Mouse (Mus musculus) MEL (cell line): Measurements from ENCODE around the gene Alg3.

Experiments used
- BHLHE40 ChIP-seq: IDR thresholded peaks from 2 replicates; pipeline ENCODE4 v1.6.1; 2012; ENCODE audit warnings: low read depth, mild to moderate bottlenecking, inconsistent platforms, low read length, improper control_type of control experiment, borderline replicate concordance
- CTCF ChIP-seq, 3 experiments: IDR thresholded peaks in 2 of 3; conservative IDR thresholded peaks in 1 of 3; 2 replicates each; pipeline ENCODE4 v1.5.1; 2011 to 2012; ENCODE audit warnings: low read length in 3 of 3, low read depth in 2 of 3, mild to moderate bottlenecking in 2 of 3, improper control_type of control experiment in 1 of 3, inconsistent platforms in 1 of 3, mixed read lengths in 1 of 3, moderate library complexity in 1 of 3; ENCODE audit not compliant: control insufficient read depth in 1 of 3, insufficient read depth in 1 of 3, poor library complexity in 1 of 3, severe bottlenecking in 1 of 3
- MAFK ChIP-seq: IDR thresholded peaks from 2 replicates; pipeline ENCODE4 v1.6.1; 2011; ENCODE audit warnings: low read depth, mild to moderate bottlenecking, low read length, improper control_type of control experiment, borderline replicate concordance
- POLR2A ChIP-seq, 2 experiments: IDR thresholded peaks; 2 replicates each; pipeline ENCODE4 v1.6.1; 2011 to 2012; ENCODE audit warnings: low read length in 2 of 2, mild to moderate bottlenecking in 2 of 2, control low read depth in 1 of 2, improper control_type of control experiment in 1 of 2, low read depth in 1 of 2, moderate library complexity in 1 of 2; ENCODE audit not compliant: control insufficient read depth in 1 of 2, insufficient read depth in 1 of 2, poor library complexity in 1 of 2
- POLR2AphosphoS2 ChIP-seq: IDR thresholded peaks from 2 replicates; pipeline ENCODE4 v1.6.1; 2011; ENCODE audit warnings: low read length, improper control_type of control experiment
- RAD21 ChIP-seq: IDR thresholded peaks from 2 replicates; pipeline ENCODE4 v1.6.1; 2011; ENCODE audit warnings: mild to moderate bottlenecking, low read depth, low read length, improper control_type of control experiment
- SIN3A ChIP-seq: IDR thresholded peaks from 2 replicates; pipeline ENCODE4 v1.6.1; 2012; ENCODE audit warnings: low read length, improper control_type of control experiment, inconsistent platforms
- TCF12 ChIP-seq: IDR thresholded peaks from 2 replicates; pipeline ENCODE4 v1.6.1; 2014; ENCODE audit warnings: low read depth, mild to moderate bottlenecking, inconsistent platforms, low read length, improper control_type of control experiment, moderate library complexity
- ZC3H11A ChIP-seq: IDR thresholded peaks from 2 replicates; pipeline ENCODE4 v1.6.1; 2012; ENCODE audit warnings: low read depth, mild to moderate bottlenecking, inconsistent platforms, low read length, improper control_type of control experiment

DNA sequence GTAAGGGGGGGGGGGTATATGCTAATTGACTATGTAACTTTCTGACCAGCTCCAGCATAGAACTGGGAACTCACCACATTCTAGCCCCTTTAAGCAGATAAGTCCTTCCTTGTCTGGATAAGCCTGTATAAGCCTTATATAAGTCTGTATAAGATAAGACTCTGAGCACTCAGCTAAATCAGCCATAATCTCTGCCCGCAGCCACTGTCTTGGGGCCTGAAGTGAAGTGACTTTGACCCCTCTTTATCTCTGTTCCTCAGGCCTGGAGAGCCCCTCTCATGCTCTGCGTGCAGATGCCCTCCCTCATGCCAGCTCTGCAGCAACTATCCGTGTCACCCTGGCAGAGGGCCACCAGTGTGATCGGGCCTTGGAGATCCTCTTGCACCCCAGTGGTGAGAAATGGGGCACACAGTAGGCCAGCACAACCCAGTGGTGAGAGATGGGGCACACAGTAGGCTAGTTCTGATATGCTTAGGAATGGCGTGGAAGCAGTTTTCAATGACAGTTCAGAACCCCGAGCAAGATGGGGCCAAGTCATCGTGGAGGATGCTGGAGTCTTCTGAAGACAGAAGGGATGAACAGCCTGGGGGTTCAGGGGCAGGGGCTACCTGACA, 16.4 kb downstream of the Alg3 start:
- TF ChIP-seq TCF12 (peak; percentile 95), POLR2A (IDR thresholded peaks at IDR 0.05; ENCODE audit: control insufficient read depth in 1 of 2, insufficient read depth in 1 of 2, low read depth in 1 of 2, low read length in 2 of 2, poor library complexity in 1 of 2) (no peak), ZC3H11A (no peak), SIN3A (peak; percentile 36; the same call in 1 of the 2 replicates), CTCF (IDR thresholded peaks at IDR 0.05 in 2 of 3, conservative IDR thresholded peaks at IDR 0.05 in 1 of 3; ENCODE audit: control insufficient read depth in 1 of 3, insufficient read depth in 1 of 3, low read depth in 2 of 3, low read length in 3 of 3, poor library complexity in 1 of 3, severe bottlenecking in 1 of 3) (no peak), BHLHE40 (0 out of 2 replicates have a peak, but pooled peaks have one; percentile 31), POLR2AphosphoS2 (no peak), RAD21 (no peak), MAFK (no peak)
